Mouse (Mus musculus): Measurements from ENCODE around the gene Ppp1ca. TPM values are rescaled to one million over a fixed set of nuclear protein-coding genes. Genes with fewer than 3 reads are reported as not detected.

Ppp1ca gene
- polyA plus RNA-seq, 1 experiment from 2014 or later: 759 TPM

- no peak overlapping the region for H3K9ac ChIP-seq
- no peak for ATAC-seq (ENCODE audit: insufficient number of reproducible peaks, low FRiP score, low TSS enrichment, low read depth)
- peaks cover 24% of the 10 kb centered on the region for H3K4me1 ChIP-seq
- no peak overlapping the region for H3K4me3 ChIP-seq
- peaks cover 8% of the 10 kb centered on the region for H3K36me3 ChIP-seq
- H3K4me2 ChIP-seq: no peak overlapping the region
- no peak overlapping the region for H3K27ac ChIP-seq
- H3K9me3 ChIP-seq: no peaks in the 10 kb centered on the region
- 0 out of 2 replicates have a peak, but pooled peaks cover 2% of the 10 kb centered on the region for H3K27me3 ChIP-seq
- WGBS: 57% methylated on average over 13 of the region's 13 CpGs
Observed at GRCm38 (mm10) chr19:4203604-4204326, 11.9 kb downstream of the Ppp1ca start.

GRCm38 (mm10) chr19:4204889-4205288 lies 13.0 kb downstream of the Ppp1ca start:
- Histone ChIP-seq H3K27ac (no peak overlapping the region), H3K4me3 (no peak overlapping the region), H3K9me3 (no peaks in the 10 kb centered on the region), H3K27me3 (0 out of 2 replicates have a peak, but pooled peaks cover 2% of the 10 kb centered on the region), H3K36me3 (no peaks in the 10 kb centered on the region), H3K4me2 (no peak overlapping the region), H3K9ac (no peak overlapping the region), H3K4me1 (peaks cover 23% of the 10 kb centered on the region)
- ATAC-seq (ENCODE audit: insufficient number of reproducible peaks, low FRiP score, low TSS enrichment, low read depth): no peak
- WGBS: 61% methylated on average over 4 of the region's 4 CpGs

GRCm38 (mm10) chr19:4206971-4207370 lies 15.1 kb downstream of the Ppp1ca start:
- Histone ChIP-seq H3K27me3 (0 out of 2 replicates have a peak, but pooled peaks cover 2% of the 10 kb centered on the region), H3K4me2 (no peak overlapping the region), H3K9me3 (no peaks in the 10 kb centered on the region), H3K4me1 (peaks cover 16% of the 10 kb centered on the region), H3K4me3 (no peak overlapping the region), H3K27ac (no peak overlapping the region), H3K36me3 (no peaks in the 10 kb centered on the region), H3K9ac (no peak overlapping the region)
- no peak; the same call in 1 of the 2 replicates for ATAC-seq (ENCODE audit: insufficient number of reproducible peaks, low FRiP score, low TSS enrichment, low read depth)
- 2% methylated on average over 2 of the region's 2 CpGs for WGBS

- Histone ChIP-seq H3K27me3 (0 out of 2 replicates have a peak, but pooled peaks cover 2% of the 10 kb centered on the region), H3K9ac (no peak overlapping the region), H3K36me3 (no peaks in the 10 kb centered on the region), H3K27ac (no peak overlapping the region), H3K4me3 (no peak overlapping the region), H3K9me3 (no peaks in the 10 kb centered on the region), H3K4me1 (peaks cover 25% of the 10 kb centered on the region), H3K4me2 (no peak overlapping the region)
- no peak for ATAC-seq (ENCODE audit: insufficient number of reproducible peaks, low FRiP score, low TSS enrichment, low read depth)
- 78% methylated on average over 5 of the region's 5 CpGs for WGBS
Observed at GRCm38 (mm10) chr19:4208563-4208962, 16.7 kb downstream of the Ppp1ca start.

GRCm38 (mm10) chr19:4211891-4212588 lies 20.2 kb downstream of the Ppp1ca start:
- no peak for ATAC-seq (ENCODE audit: insufficient number of reproducible peaks, low FRiP score, low TSS enrichment, low read depth)
- Histone ChIP-seq H3K27ac (peak overlapping the region; percentile 61), H3K9ac (no peak overlapping the region), H3K4me1 (peaks cover 49% of the 10 kb centered on the region), H3K36me3 (no peaks in the 10 kb centered on the region), H3K4me3 (no peak overlapping the region), H3K27me3 (no peaks in the 10 kb centered on the region), H3K4me2 (no peak overlapping the region), H3K9me3 (no peaks in the 10 kb centered on the region)
- whole genome bisulfite sequencing: 34% methylated on average over 4 of the region's 4 CpGs

- Histone ChIP-seq H3K9ac (no peak overlapping the region), H3K4me2 (peak overlapping the region; percentile 80), H3K27me3 (no peaks in the 10 kb centered on the region), H3K9me3 (no peaks in the 10 kb centered on the region), H3K36me3 (no peaks in the 10 kb centered on the region), H3K4me1 (peaks cover 62% of the 10 kb centered on the region), H3K27ac (peak overlapping the region; percentile 96), H3K4me3 (peak overlapping the region; percentile 91)
- 13% methylated on average over 9 of the region's 9 CpGs for WGBS
- no peak for ATAC-seq (ENCODE audit: insufficient number of reproducible peaks, low FRiP score, low TSS enrichment, low read depth)
Observed at GRCm38 (mm10) chr19:4213524-4213974, 21.7 kb downstream of the Ppp1ca start.

- under 1% methylated on average over 47 of the region's 49 CpGs for WGBS
- 0 out of 2 replicates have a peak, but pooled peaks have one; percentile 32 for ATAC-seq (ENCODE audit: insufficient number of reproducible peaks, low FRiP score, low TSS enrichment, low read depth)
- Histone ChIP-seq H3K9me3 (no peaks in the 10 kb centered on the region), H3K4me2 (peak within 1 kb of the TSS; percentile 80), H3K4me3 (peak within 1 kb of the TSS; percentile 91), H3K27me3 (no peaks in the 10 kb centered on the region), H3K4me1 (peaks cover 64% of the 10 kb centered on the region), H3K36me3 (no peaks in the 10 kb centered on the region), H3K9ac (peak within 1 kb of the TSS; percentile 93), H3K27ac (peak within 1 kb of the TSS; percentile 96)
Observed at GRCm38 (mm10) chr19:4214071-4214770, 22.4 kb downstream of the Ppp1ca start, which contains the start of the genes Clcf1 and AC109138.7. Gene Clcf1 (plus strand): TSS chr19:4214238. Gene AC109138.7 (plus strand): TSS chr19:4214357.

GRCm38 (mm10) chr19:4214771-4215450 lies 23.0 kb downstream of the Ppp1ca start:
- peak overlapping the region; percentile 96 for H3K27ac ChIP-seq
- H3K4me3 ChIP-seq: peak overlapping the region; percentile 91
- no peaks in the 10 kb centered on the region for H3K27me3 ChIP-seq
- no peaks in the 10 kb centered on the region for H3K36me3 ChIP-seq
- peaks cover 71% of the 10 kb centered on the region for H3K4me1 ChIP-seq
- H3K4me2 ChIP-seq: peak overlapping the region; percentile 80
- 0 out of 2 replicates have a peak, but pooled peaks have one; percentile 11 for ATAC-seq (ENCODE audit: insufficient number of reproducible peaks, low FRiP score, low TSS enrichment, low read depth)
- no peaks in the 10 kb centered on the region for H3K9me3 ChIP-seq
- under 1% methylated on average over 68 of the region's 81 CpGs for WGBS
- H3K9ac ChIP-seq: peak overlapping the region; percentile 93

GRCm38 (mm10) chr19:4215451-4215840 lies 23.6 kb downstream of the Ppp1ca start:
- peak overlapping the region; percentile 93 for H3K9ac ChIP-seq
- H3K4me1 ChIP-seq: peaks cover 76% of the 10 kb centered on the region
- peak overlapping the region; percentile 91 for H3K4me3 ChIP-seq
- WGBS: 4% methylated on average over 16 of the region's 21 CpGs
- H3K9me3 ChIP-seq: no peaks in the 10 kb centered on the region
- H3K4me2 ChIP-seq: peak overlapping the region; percentile 80
- no peaks in the 10 kb centered on the region for H3K36me3 ChIP-seq
- ATAC-seq (ENCODE audit: insufficient number of reproducible peaks, low FRiP score, low TSS enrichment, low read depth): no peak
- H3K27me3 ChIP-seq: no peaks in the 10 kb centered on the region
- peak overlapping the region; percentile 96 for H3K27ac ChIP-seq

GRCm38 (mm10) chr19:4216041-4216685 lies 24.3 kb downstream of the Ppp1ca start:
- WGBS: 16% methylated on average over 14 of the region's 14 CpGs
- H3K4me2 ChIP-seq: peak overlapping the region; percentile 80
- no peaks in the 10 kb centered on the region for H3K27me3 ChIP-seq
- H3K9me3 ChIP-seq: no peaks in the 10 kb centered on the region
- peak overlapping the region; percentile 91 for H3K4me3 ChIP-seq
- no peaks in the 10 kb centered on the region for H3K36me3 ChIP-seq
- peak overlapping the region; percentile 34; the same call in 1 of the 2 replicates for H3K27ac ChIP-seq
- ATAC-seq (ENCODE audit: insufficient number of reproducible peaks, low FRiP score, low TSS enrichment, low read depth): no peak
- no peak overlapping the region for H3K9ac ChIP-seq
- peaks cover 83% of the 10 kb centered on the region for H3K4me1 ChIP-seq

- Histone ChIP-seq H3K4me1 (peaks cover 84% of the 10 kb centered on the region), H3K4me2 (peak overlapping the region; percentile 80; the same call in 1 of the 2 replicates), H3K9me3 (no peaks in the 10 kb centered on the region), H3K9ac (no peak overlapping the region), H3K27ac (0 out of 2 replicates have a peak overlapping the region, but pooled peaks have one; percentile 34), H3K27me3 (no peaks in the 10 kb centered on the region), H3K4me3 (no peak overlapping the region), H3K36me3 (peaks cover 6% of the 10 kb centered on the region)
- 15% methylated on average over 5 of the region's 5 CpGs for WGBS
- no peak for ATAC-seq (ENCODE audit: insufficient number of reproducible peaks, low FRiP score, low TSS enrichment, low read depth)
Observed at GRCm38 (mm10) chr19:4217140-4217539, 25.3 kb downstream of the Ppp1ca start.
